Mouse (Mus musculus): ENCODE data around the gene Mpp5.

DNA sequence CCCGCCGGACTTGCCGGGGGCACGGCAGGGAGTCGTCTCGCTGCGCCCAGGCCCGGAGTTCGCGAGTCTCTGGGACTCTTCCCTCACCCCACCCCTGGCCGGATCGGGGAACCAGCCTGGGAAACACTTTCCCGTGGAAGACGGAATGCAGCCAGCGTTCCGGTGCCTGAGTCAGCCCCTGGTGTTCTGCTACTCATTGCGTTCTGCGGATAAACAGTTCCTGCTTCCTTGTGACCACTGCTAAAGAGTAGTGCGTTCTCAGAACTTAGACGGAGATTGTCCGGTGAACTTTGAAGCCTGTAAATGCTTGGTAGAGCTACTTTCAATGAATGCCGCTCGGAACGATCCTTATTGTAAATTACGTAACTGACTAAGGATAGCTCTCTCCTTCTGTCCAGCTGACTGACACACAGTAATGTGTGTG is 683 bp downstream of the Mpp5 start:
- TF ChIP-seq POLR2A (IDR thresholded peaks at IDR 0.05; ENCODE audit: insufficient read depth, low read depth, low read length): no peak
- TF ChIP-seq CTCF (IDR thresholded peaks at IDR 0.05; ENCODE audit: insufficient read depth, low read depth, low read length): no peak

Data from olfactory bulb, adult 2 months (tissue).